Mouse (Mus musculus): ENCODE data around the gene Zmynd15. TPM values are rescaled to one million over a fixed set of nuclear protein-coding genes. Genes with fewer than 3 reads are reported as not detected.

Gene Zmynd15
- polyA plus RNA-seq (2015; fragmentation: Nextera tagmentation; extraction: Ambion mirVana) = 0.62 and 0.86 TPM in 2 replicates

GRCm38 (mm10) chr11:70458688-70459600 is at the start of gene Zmynd15:
TSS of gene Zmynd15 (plus strand) at chr11:70459433.
- Histone ChIP-seq H3K27ac (replicated peaks) (peak within 1 kb of the TSS; percentile 61), H3K9ac (ENCODE audit: low read length) (peak within 1 kb of the TSS; percentile 75), H3K27me3 (ENCODE audit: control insufficient read depth, insufficient read depth, low read length) (no peaks in the 10 kb centered on the region), H3K4me3 (ENCODE audit: low read depth, low read length) (peak within 1 kb of the TSS; percentile 61), H3K4me1 (replicated peaks; ENCODE audit: control insufficient read depth, insufficient read depth) (no peaks in the 10 kb centered on the region; the same call in 1 of the 2 replicates), H3K9me3 (ENCODE audit: control insufficient read depth, low read length) (no peaks in the 10 kb centered on the region), H3K36me3 (ENCODE audit: control insufficient read depth, insufficient read depth, low read length) (peaks cover 3% of the 10 kb centered on the region), H3K4me2 (replicated peaks; ENCODE audit: low read depth) (peak within 1 kb of the TSS; percentile 92)
- no peak for TF ChIP-seq CTCF (IDR thresholded peaks at IDR 0.05; ENCODE audit: low read depth)
- TF ChIP-seq EP300 (optimal IDR thresholded peaks at IDR 0.05) = no peak
- ATAC-seq (ENCODE audit: low FRiP score, low TSS enrichment) = peak; percentile 36
- WGBS = 13% methylated on average over 30 of the region's 32 CpGs
- DNase-seq (ENCODE audit: low spot score) = peak; percentile 39

GRCm38 (mm10) chr11:70409594-70410296 is 49.5 kb upstream of the Zmynd15 start, which contains the start of gene Pelp1:
TSS of gene Pelp1 (minus strand) at chr11:70410031.
- Histone ChIP-seq H3K36me3 (ENCODE audit: control insufficient read depth, insufficient read depth, low read length) (peaks cover 4% of the 10 kb centered on the region; the same call in 1 of the 2 replicates), H3K4me1 (replicated peaks; ENCODE audit: control insufficient read depth, insufficient read depth) (peaks cover 4% of the 10 kb centered on the region; the same call in 1 of the 2 replicates), H3K9me3 (ENCODE audit: control insufficient read depth, low read length) (no peaks in the 10 kb centered on the region), H3K9ac (ENCODE audit: low read length) (peak within 1 kb of the TSS; percentile 96), H3K27me3 (ENCODE audit: control insufficient read depth, insufficient read depth, low read length) (no peaks in the 10 kb centered on the region), H3K4me2 (replicated peaks; ENCODE audit: low read depth) (peak within 1 kb of the TSS; percentile 89), H3K4me3 (ENCODE audit: low read depth, low read length) (peak within 1 kb of the TSS; percentile 90), H3K27ac (replicated peaks) (peak within 1 kb of the TSS; percentile 84)
- under 1% methylated on average over 57 of the region's 59 CpGs for WGBS
- TF ChIP-seq CTCF (IDR thresholded peaks at IDR 0.05; ENCODE audit: low read depth) = no peak
- TF ChIP-seq EP300 (optimal IDR thresholded peaks at IDR 0.05) = peak; percentile 51
- DNase-seq (ENCODE audit: low spot score) (peak; percentile 89), ATAC-seq (ENCODE audit: low FRiP score, low TSS enrichment) (peak; percentile 93)

- Histone ChIP-seq H3K36me3 (ENCODE audit: control insufficient read depth, insufficient read depth, low read length) (peaks cover 4% of the 10 kb centered on the region; the same call in 1 of the 2 replicates), H3K4me3 (ENCODE audit: low read depth, low read length) (peak overlapping the region; percentile 90), H3K9me3 (ENCODE audit: control insufficient read depth, low read length) (no peaks in the 10 kb centered on the region), H3K4me1 (replicated peaks; ENCODE audit: control insufficient read depth, insufficient read depth) (peaks cover 4% of the 10 kb centered on the region; the same call in 1 of the 2 replicates), H3K4me2 (replicated peaks; ENCODE audit: low read depth) (peak overlapping the region; percentile 89), H3K27ac (replicated peaks) (peak overlapping the region; percentile 84), H3K27me3 (ENCODE audit: control insufficient read depth, insufficient read depth, low read length) (no peaks in the 10 kb centered on the region), H3K9ac (ENCODE audit: low read length) (peak overlapping the region; percentile 96)
- 60% methylated on average over 6 of the region's 6 CpGs for WGBS
- ATAC-seq (ENCODE audit: low FRiP score, low TSS enrichment) (no peak), DNase-seq (ENCODE audit: low spot score) (no peak)
- TF ChIP-seq CTCF (IDR thresholded peaks at IDR 0.05; ENCODE audit: low read depth) = no peak
- no peak for TF ChIP-seq EP300 (optimal IDR thresholded peaks at IDR 0.05)
Observed at GRCm38 (mm10) chr11:70410297-70410643, 49.0 kb upstream of the Zmynd15 start.

GRCm38 (mm10) chr11:70412591-70412990 is 46.6 kb upstream of the Zmynd15 start:
- peaks cover 4% of the 10 kb centered on the region; the same call in 1 of the 2 replicates for H3K4me1 ChIP-seq (replicated peaks; ENCODE audit: control insufficient read depth, insufficient read depth)
- TF ChIP-seq EP300 (optimal IDR thresholded peaks at IDR 0.05) = no peak
- no peak for TF ChIP-seq CTCF (IDR thresholded peaks at IDR 0.05; ENCODE audit: low read depth)
- no peak for DNase-seq (ENCODE audit: low spot score)
- no peak overlapping the region for H3K4me2 ChIP-seq (replicated peaks; ENCODE audit: low read depth)
- no peaks in the 10 kb centered on the region for H3K36me3 ChIP-seq (ENCODE audit: control insufficient read depth, insufficient read depth, low read length)
- no peaks in the 10 kb centered on the region for H3K27me3 ChIP-seq (ENCODE audit: control insufficient read depth, insufficient read depth, low read length)
- no peaks in the 10 kb centered on the region for H3K9me3 ChIP-seq (ENCODE audit: control insufficient read depth, low read length)
- H3K4me3 ChIP-seq (ENCODE audit: low read depth, low read length) = no peak overlapping the region
- no peak overlapping the region for H3K9ac ChIP-seq (ENCODE audit: low read length)
- H3K27ac ChIP-seq (replicated peaks) = no peak overlapping the region
- no peak for ATAC-seq (ENCODE audit: low FRiP score, low TSS enrichment)
- 72% methylated on average over 5 of the region's 5 CpGs for WGBS

- no peak overlapping the region for H3K4me3 ChIP-seq (ENCODE audit: low read depth, low read length)
- peaks cover 4% of the 10 kb centered on the region; the same call in 1 of the 2 replicates for H3K4me1 ChIP-seq (replicated peaks; ENCODE audit: control insufficient read depth, insufficient read depth)
- DNase-seq (ENCODE audit: low spot score) (peak; percentile 78), ATAC-seq (ENCODE audit: low FRiP score, low TSS enrichment) (no peak)
- H3K9ac ChIP-seq (ENCODE audit: low read length) = no peak overlapping the region
- no peaks in the 10 kb centered on the region for H3K27me3 ChIP-seq (ENCODE audit: control insufficient read depth, insufficient read depth, low read length)
- TF ChIP-seq EP300 (optimal IDR thresholded peaks at IDR 0.05) (no peak), CTCF (IDR thresholded peaks at IDR 0.05; ENCODE audit: low read depth) (peak; percentile 97)
- no peaks in the 10 kb centered on the region for H3K36me3 ChIP-seq (ENCODE audit: control insufficient read depth, insufficient read depth, low read length)
- no peak overlapping the region for H3K4me2 ChIP-seq (replicated peaks; ENCODE audit: low read depth)
- whole genome bisulfite sequencing = 4% methylated on average over 3 of the region's 3 CpGs
- no peaks in the 10 kb centered on the region for H3K9me3 ChIP-seq (ENCODE audit: control insufficient read depth, low read length)
- H3K27ac ChIP-seq (replicated peaks) = no peak overlapping the region
Observed at GRCm38 (mm10) chr11:70413961-70414360, 45.3 kb upstream of the Zmynd15 start.

Data from stomach, postnatal 0 days (tissue).